Mouse (Mus musculus): ENCODE data around the gene Dnajb13. TPM values are rescaled to one million over a fixed set of nuclear protein-coding genes. Genes with fewer than 3 reads are reported as not detected.
"Not testable (repeated sequence)": the region's sequence is repeated elsewhere in the genome, so short reads cannot be mapped to it uniquely, and the experiment has no call there.

The Dnajb13 gene
- polyA plus RNA-seq, 1 experiment, result 3.0 TPM

GRCm38 (mm10) chr7:100488474-100489048 is 26.2 kb downstream of the Dnajb13 start:
- TF ChIP-seq POLR2A (IDR thresholded peaks at IDR 0.05; ENCODE audit: control insufficient read depth, extremely low read depth, insufficient read depth, low read length, poor library complexity) (no peak), CTCF (IDR thresholded peaks at IDR 0.05; ENCODE audit: borderline replicate concordance, control insufficient read depth, extremely low read depth, insufficient read depth, low read length, poor library complexity) (no peak)
- Histone ChIP-seq H3K27ac (ENCODE audit: control insufficient read depth, insufficient read depth, low read length) (no peak overlapping the region), H3K4me3 (ENCODE audit: control insufficient read depth, insufficient read depth, low read length) (no peak overlapping the region), H3K4me1 (replicated peaks; ENCODE audit: control insufficient read depth, insufficient read depth, low read length) (peaks cover 21% of the 10 kb centered on the region), H3K36me3 (ENCODE audit: control insufficient read depth, insufficient read depth, low read length) (no peaks in the 10 kb centered on the region), H3K27me3 (ENCODE audit: control insufficient read depth, insufficient read depth, low read length) (no peaks in the 10 kb centered on the region)
- DNase-seq, result no peak
- WGBS, result 83% methylated on average over 10 of the region's 10 CpGs

- Histone ChIP-seq H3K27me3 (ENCODE audit: control insufficient read depth, insufficient read depth, low read length) (no peaks in the 10 kb centered on the region), H3K27ac (ENCODE audit: control insufficient read depth, insufficient read depth, low read length) (peak overlapping the region; percentile 2; the same call in 1 of the 2 replicates), H3K4me1 (replicated peaks; ENCODE audit: control insufficient read depth, insufficient read depth, low read length) (peaks cover 21% of the 10 kb centered on the region), H3K36me3 (ENCODE audit: control insufficient read depth, insufficient read depth, low read length) (no peaks in the 10 kb centered on the region), H3K4me3 (ENCODE audit: control insufficient read depth, insufficient read depth, low read length) (no peak overlapping the region)
- TF ChIP-seq CTCF (IDR thresholded peaks at IDR 0.05; ENCODE audit: borderline replicate concordance, control insufficient read depth, extremely low read depth, insufficient read depth, low read length, poor library complexity), result no peak
- TF ChIP-seq POLR2A (IDR thresholded peaks at IDR 0.05; ENCODE audit: control insufficient read depth, extremely low read depth, insufficient read depth, low read length, poor library complexity), result no peak
- 45% methylated on average over 2 of the region's 2 CpGs for WGBS
- DNase-seq, result no peak
Measured at GRCm38 (mm10) chr7:100487301-100487700, 27.5 kb downstream of the Dnajb13 start.

DNA sequence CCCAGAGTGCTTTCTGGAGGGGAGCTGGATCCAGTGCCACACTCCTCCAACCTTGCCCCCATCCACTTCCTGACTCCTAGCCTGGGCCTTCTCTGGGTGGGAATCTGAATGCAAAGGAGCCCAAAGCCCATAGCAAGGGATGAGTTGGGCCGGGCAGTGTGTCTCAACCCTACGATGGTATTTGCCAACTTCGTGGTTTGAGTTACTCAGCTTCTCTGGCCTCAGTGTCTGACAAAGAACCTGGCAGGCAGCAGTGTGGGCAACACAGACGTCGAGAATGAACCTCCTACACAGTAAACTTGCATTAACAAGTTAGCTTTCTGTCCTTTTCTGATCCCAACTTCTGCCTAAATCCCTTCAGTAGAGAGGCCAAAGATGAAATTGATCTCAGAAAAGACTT is 30.3 kb downstream of the Dnajb13 start:
- no peak overlapping the region for H3K27ac ChIP-seq (ENCODE audit: control insufficient read depth, insufficient read depth, low read length)
- no peak for DNase-seq
- 65% methylated on average over 5 of the region's 5 CpGs for WGBS

GRCm38 (mm10) chr7:100482046-100482445 is 32.7 kb downstream of the Dnajb13 start:
- H3K4me1 ChIP-seq (replicated peaks; ENCODE audit: control insufficient read depth, insufficient read depth, low read length); H3K27ac ChIP-seq (ENCODE audit: control insufficient read depth, insufficient read depth, low read length); H3K4me3 ChIP-seq (ENCODE audit: control insufficient read depth, insufficient read depth, low read length); DNase-seq; H3K36me3 ChIP-seq (ENCODE audit: control insufficient read depth, insufficient read depth, low read length); H3K27me3 ChIP-seq (ENCODE audit: control insufficient read depth, insufficient read depth, low read length): not testable (repeated sequence)
- 51% methylated on average over 2 of the region's 2 CpGs for WGBS

More for the DNA sequence above, 30.3 kb downstream of the Dnajb13 start:
- TF ChIP-seq CTCF (IDR thresholded peaks at IDR 0.05; ENCODE audit: borderline replicate concordance, control insufficient read depth, extremely low read depth, insufficient read depth, low read length, poor library complexity), result no peak
- no peak for TF ChIP-seq POLR2A (IDR thresholded peaks at IDR 0.05; ENCODE audit: control insufficient read depth, extremely low read depth, insufficient read depth, low read length, poor library complexity)
- Histone ChIP-seq H3K36me3 (ENCODE audit: control insufficient read depth, insufficient read depth, low read length) (no peaks in the 10 kb centered on the region), H3K4me1 (replicated peaks; ENCODE audit: control insufficient read depth, insufficient read depth, low read length) (peaks cover 22% of the 10 kb centered on the region), H3K27me3 (ENCODE audit: control insufficient read depth, insufficient read depth, low read length) (no peaks in the 10 kb centered on the region), H3K4me3 (ENCODE audit: control insufficient read depth, insufficient read depth, low read length) (no peak overlapping the region)

- no peaks in the 10 kb centered on the region for H3K36me3 ChIP-seq (ENCODE audit: control insufficient read depth, insufficient read depth, low read length)
- DNase-seq, result no peak
- WGBS, result 95% methylated on average over 17 of the region's 17 CpGs
- H3K4me1 ChIP-seq (replicated peaks; ENCODE audit: control insufficient read depth, insufficient read depth, low read length), result peaks cover 5% of the 10 kb centered on the region; the same call in 1 of the 2 replicates
- H3K27ac ChIP-seq (ENCODE audit: control insufficient read depth, insufficient read depth, low read length), result no peak overlapping the region
- no peaks in the 10 kb centered on the region for H3K27me3 ChIP-seq (ENCODE audit: control insufficient read depth, insufficient read depth, low read length)
- TF ChIP-seq POLR2A (IDR thresholded peaks at IDR 0.05; ENCODE audit: control insufficient read depth, extremely low read depth, insufficient read depth, low read length, poor library complexity), result no peak
- no peak overlapping the region for H3K4me3 ChIP-seq (ENCODE audit: control insufficient read depth, insufficient read depth, low read length)
Measured at GRCm38 (mm10) chr7:100480175-100480574, 34.6 kb downstream of the Dnajb13 start.

DNA sequence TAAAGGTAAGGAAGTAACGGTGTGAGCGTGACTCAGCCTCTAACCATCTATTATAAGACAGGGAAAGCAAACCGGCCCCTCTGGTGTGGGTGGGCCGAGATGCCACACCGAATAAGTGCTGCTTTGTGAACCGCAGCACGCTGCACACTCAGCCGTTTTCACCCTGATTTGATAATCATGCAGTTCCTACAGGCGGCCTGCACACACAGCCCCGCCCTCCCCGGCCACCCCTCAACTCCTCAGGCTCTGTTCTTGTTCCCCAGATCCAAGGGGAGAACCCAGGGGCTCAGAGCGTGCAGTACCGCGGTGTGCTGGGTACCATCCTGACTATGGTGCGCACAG is 35.0 kb downstream of the Dnajb13 start:
- no peak overlapping the region for H3K4me3 ChIP-seq (ENCODE audit: control insufficient read depth, insufficient read depth, low read length)
- no peak for TF ChIP-seq POLR2A (IDR thresholded peaks at IDR 0.05; ENCODE audit: control insufficient read depth, extremely low read depth, insufficient read depth, low read length, poor library complexity)
- TF ChIP-seq CTCF (IDR thresholded peaks at IDR 0.05; ENCODE audit: borderline replicate concordance, control insufficient read depth, extremely low read depth, insufficient read depth, low read length, poor library complexity), result no peak
- H3K4me1 ChIP-seq (replicated peaks; ENCODE audit: control insufficient read depth, insufficient read depth, low read length), result peaks cover 5% of the 10 kb centered on the region; the same call in 1 of the 2 replicates
- DNase-seq, result no peak
- H3K27ac ChIP-seq (ENCODE audit: control insufficient read depth, insufficient read depth, low read length), result no peak overlapping the region
- 86% methylated on average over 15 of the region's 15 CpGs for WGBS
- no peaks in the 10 kb centered on the region for H3K36me3 ChIP-seq (ENCODE audit: control insufficient read depth, insufficient read depth, low read length)
- H3K27me3 ChIP-seq (ENCODE audit: control insufficient read depth, insufficient read depth, low read length), result no peaks in the 10 kb centered on the region

DNA sequence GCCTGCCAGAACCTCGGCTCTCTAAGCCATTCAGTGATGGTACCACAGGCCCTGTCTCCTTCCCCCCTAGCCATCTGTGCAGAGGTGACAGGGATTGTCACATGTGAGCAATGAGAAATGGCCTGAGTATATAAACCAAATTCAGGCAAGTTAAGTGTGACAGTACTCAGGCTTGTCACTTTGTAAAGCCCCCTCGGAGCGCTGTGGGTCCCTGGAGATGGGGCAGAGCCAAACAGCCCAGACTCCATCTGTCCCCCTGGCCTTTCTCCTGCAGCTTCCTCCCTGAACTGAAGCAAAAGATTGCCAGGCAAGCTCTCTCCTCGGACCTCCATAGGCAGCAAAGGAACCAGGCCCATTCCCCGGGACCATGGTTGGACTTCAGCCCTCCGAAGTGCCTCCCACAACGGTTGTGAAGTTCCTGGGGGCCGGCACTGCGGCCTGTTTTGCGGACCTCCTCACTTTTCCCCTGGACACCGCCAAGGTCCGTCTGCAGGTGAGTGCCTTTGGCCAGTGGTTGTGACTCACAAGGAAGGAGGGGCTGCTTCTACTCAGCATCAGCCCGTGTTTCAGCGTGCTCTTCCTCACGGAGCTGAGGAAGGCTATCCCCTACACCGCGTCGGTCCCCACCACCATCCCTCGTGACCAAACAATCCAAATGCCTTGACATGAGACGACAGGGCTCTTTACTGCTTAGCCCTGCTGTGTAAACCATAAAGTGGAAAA is 35.5 kb downstream of the Dnajb13 start:
- Histone ChIP-seq H3K27ac (ENCODE audit: control insufficient read depth, insufficient read depth, low read length) (no peak overlapping the region), H3K27me3 (ENCODE audit: control insufficient read depth, insufficient read depth, low read length) (no peaks in the 10 kb centered on the region), H3K4me3 (ENCODE audit: control insufficient read depth, insufficient read depth, low read length) (no peak overlapping the region), H3K36me3 (ENCODE audit: control insufficient read depth, insufficient read depth, low read length) (no peaks in the 10 kb centered on the region), H3K4me1 (replicated peaks; ENCODE audit: control insufficient read depth, insufficient read depth, low read length) (peaks cover 5% of the 10 kb centered on the region; the same call in 1 of the 2 replicates)
- no peak for TF ChIP-seq CTCF (IDR thresholded peaks at IDR 0.05; ENCODE audit: borderline replicate concordance, control insufficient read depth, extremely low read depth, insufficient read depth, low read length, poor library complexity)
- TF ChIP-seq POLR2A (IDR thresholded peaks at IDR 0.05; ENCODE audit: control insufficient read depth, extremely low read depth, insufficient read depth, low read length, poor library complexity), result no peak
- 93% methylated on average over 20 of the region's 20 CpGs for WGBS
- DNase-seq, result no peak

Measured in thymus, adult 2 months (tissue).